Mouse (Mus musculus) neural tube, embryonic 14.5 days (tissue): ENCODE measurements around the gene 4930486L24Rik. TPM values are rescaled to one million over a fixed set of nuclear protein-coding genes. Genes with fewer than 3 reads are reported as not detected.
"Not testable (repeated sequence)": the region's sequence is repeated elsewhere in the genome, so short reads cannot be mapped to it uniquely, and the experiment has no call there.

Source experiments
- ATAC-seq: fragments of 200-750 bp; cut with Nextera tagmentation; 2 replicates; pipeline ENCODE4 v1.8.0; 2017; ENCODE audit warnings: low read depth, mild to moderate bottlenecking, moderate TSS enrichment, moderate library complexity
- H3K27ac ChIP-seq: fragments of 300-500 bp; sonication (generic); 2 replicates; pipeline ENCODE4 v1.5.1; 2014; ENCODE audit warnings: low read depth, mild to moderate bottlenecking, control low read depth, low read length, moderate library complexity, mixed read lengths
- H3K27me3 ChIP-seq: fragments of 300-500 bp; sonication (generic); 2 replicates; pipeline ENCODE4 v1.6.1; 2014; ENCODE audit warnings: low read length; ENCODE audit not compliant: control insufficient read depth, insufficient read depth
- H3K36me3 ChIP-seq: fragments of 300-500 bp; sonication (generic); 2 replicates; pipeline ENCODE4 v1.6.1; 2014; ENCODE audit warnings: low read length, mixed read lengths; ENCODE audit not compliant: control insufficient read depth, insufficient read depth
- H3K4me1 ChIP-seq: fragments of 300-500 bp; sonication (generic); 2 replicates; pipeline ENCODE4 v1.6.1; 2014; ENCODE audit warnings: low read length; ENCODE audit not compliant: control insufficient read depth, insufficient read depth
- H3K4me2 ChIP-seq: fragments of 300-500 bp; sonication (generic); 2 replicates; pipeline ENCODE4 v1.6.1; 2014; ENCODE audit warnings: mild to moderate bottlenecking, low read depth, low read length, control low read depth
- H3K4me3 ChIP-seq: fragments of 300-500 bp; sonication (generic); 2 replicates; pipeline ENCODE4 v1.5.1; 2014; ENCODE audit warnings: low read depth, low read length, control low read depth, mixed read lengths
- H3K9ac ChIP-seq: fragments of 300-500 bp; sonication (generic); replicated peaks from 2 replicates; pipeline ENCODE4 v1.6.1; 2014; ENCODE audit warnings: low read depth, mild to moderate bottlenecking, control low read depth, low read length, mixed read lengths
- H3K9me3 ChIP-seq: fragments of 300-500 bp; sonication (generic); 2 replicates; pipeline ENCODE4 v1.6.1; 2016; ENCODE audit warnings: low read length; ENCODE audit not compliant: control insufficient read depth
- WGBS: fragments of 180-500 bp; shearing (Covaris S2); extraction: QIAGEN DNeasy Blood & Tissue Kit; methylation state at CpG from one replicate; pipeline ENCODE4 v1.1.7; 2014; 5-methylcytosine and 5-hydroxymethylcytosine counted together
- polyA plus RNA-seq: library from polyadenylated mRNA; unstranded; fragments of >200 nt; fragmentation: Nextera tagmentation; extraction: Ambion mirVana; gene quantifications from 2 replicates; pipeline ENCODE4 v1.2.1, GENCODE M21; 2014

The 4930486L24Rik gene
- not detected in 2 replicates for polyA plus RNA-seq

DNA sequence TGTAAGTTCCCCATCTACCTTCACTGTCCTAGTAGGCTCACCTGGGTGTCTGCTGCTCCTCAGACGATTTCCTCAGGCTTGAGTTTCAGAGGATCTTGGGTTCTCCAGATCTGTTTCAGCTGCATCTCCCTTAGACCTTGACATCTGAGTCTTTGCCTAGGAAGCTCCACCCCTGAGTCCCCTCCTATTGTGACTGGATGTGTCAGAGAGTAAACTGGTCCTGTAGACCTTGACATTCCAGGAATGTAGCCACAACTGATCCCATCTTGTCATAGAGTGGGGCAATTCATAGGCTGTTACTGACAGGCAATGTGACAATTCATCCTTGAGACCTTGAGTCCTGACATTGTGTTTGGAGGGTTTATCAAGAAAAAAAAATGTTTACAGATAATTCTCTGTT, at the start of gene 4930486L24Rik:
Gene 4930486L24Rik, minus strand, starts transcription at position 195 of the 400 bp plus-strand sequence.
- Histone ChIP-seq H3K4me3 (no peak within 1 kb of the TSS), H3K27me3 (no peaks in the 10 kb centered on the region), H3K36me3 (no peaks in the 10 kb centered on the region), H3K9ac (no peak within 1 kb of the TSS), H3K4me2 (no peak within 1 kb of the TSS), H3K4me1 (no peaks in the 10 kb centered on the region), H3K27ac (no peak within 1 kb of the TSS), H3K9me3 (no peaks in the 10 kb centered on the region)
- 84% methylated on average over 1 of the region's 1 CpGs for WGBS
- ATAC-seq, result no peak

DNA sequence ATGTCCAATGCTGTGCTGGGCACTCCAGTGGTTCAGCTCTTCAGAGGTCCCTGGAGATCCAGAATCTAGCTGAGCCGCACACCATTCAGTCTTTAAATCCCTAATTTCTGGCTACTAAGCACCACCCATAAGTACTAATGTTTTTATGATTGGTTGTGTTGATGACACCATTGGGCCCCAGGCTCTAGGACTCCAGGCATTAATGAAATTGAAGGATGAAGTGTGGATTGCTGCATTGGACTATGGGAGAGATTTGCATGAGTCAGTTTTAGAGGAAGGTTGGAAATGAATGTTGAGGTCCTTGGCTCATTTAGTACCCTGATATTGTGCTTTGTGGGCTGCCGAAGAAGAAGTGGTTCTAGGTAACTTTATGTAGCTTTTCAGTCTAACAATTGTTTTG, 40.5 kb upstream of the 4930486L24Rik start, which contains the start of gene Tpbpb:
Gene Tpbpb, minus strand, starts transcription at position 101 of the 400 bp plus-strand sequence.
- H3K9me3 ChIP-seq, H3K4me2 ChIP-seq, ATAC-seq, H3K9ac ChIP-seq, H3K36me3 ChIP-seq, H3K4me1 ChIP-seq, H3K4me3 ChIP-seq, H3K27ac ChIP-seq, H3K27me3 ChIP-seq: not testable (repeated sequence)
- 93% methylated on average over 2 of the region's 2 CpGs for WGBS

DNA sequence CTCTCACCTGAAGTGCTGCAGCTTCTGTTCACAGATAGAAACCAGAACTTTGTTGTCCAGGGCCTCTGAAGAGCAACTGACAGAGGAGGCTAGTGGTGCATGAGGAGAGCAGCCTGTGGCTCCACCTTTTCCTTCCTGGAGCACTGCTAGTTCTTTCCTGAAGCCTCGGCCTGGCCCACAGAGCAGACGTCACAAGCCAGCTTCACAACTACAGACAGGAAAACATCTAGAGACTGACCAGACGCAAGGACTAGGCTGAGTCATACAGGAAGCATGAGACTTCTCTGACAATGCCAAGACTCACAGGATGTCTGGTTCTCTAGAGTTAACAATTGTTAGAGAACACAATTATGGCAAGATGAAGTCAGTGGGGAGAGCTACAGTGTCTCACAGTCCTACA, 33.1 kb upstream of the 4930486L24Rik start, which contains the start of gene Ctla2b:
Gene Ctla2b, minus strand, starts transcription at position 120 of the 400 bp plus-strand sequence.
- Histone ChIP-seq H3K4me3 (no peak within 1 kb of the TSS), H3K4me1 (no peaks in the 10 kb centered on the region), H3K27ac (no peak within 1 kb of the TSS), H3K4me2 (no peak within 1 kb of the TSS), H3K9me3 (no peaks in the 10 kb centered on the region), H3K9ac (no peak within 1 kb of the TSS), H3K27me3 (no peaks in the 10 kb centered on the region), H3K36me3 (no peaks in the 10 kb centered on the region)
- 86% methylated on average over 3 of the region's 3 CpGs for WGBS
- no peak for ATAC-seq

DNA sequence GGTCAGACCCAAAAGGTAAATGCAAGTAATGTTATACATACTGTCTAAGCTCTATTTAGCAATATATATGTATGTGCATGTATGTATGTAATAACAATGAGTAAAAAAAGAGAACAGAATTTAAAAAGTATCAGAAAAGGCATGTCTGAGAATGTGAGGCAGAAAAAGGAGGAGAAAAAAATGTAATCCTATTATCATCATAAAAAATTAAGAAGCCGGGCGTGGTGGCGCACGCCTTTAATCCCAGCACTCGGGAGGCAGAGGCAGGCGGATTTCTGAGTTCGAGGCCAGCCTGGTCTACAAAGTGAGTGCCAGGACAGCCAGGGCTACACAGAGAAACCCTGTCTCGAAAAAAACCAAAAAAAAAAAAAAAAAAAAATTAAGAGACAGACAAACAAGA, 32.5 kb upstream of the 4930486L24Rik start, which contains the start of gene Gm49392:
Gene Gm49392, minus strand, starts transcription at position 101 of the 400 bp plus-strand sequence.
- not testable (repeated sequence) for H3K4me3 ChIP-seq, ATAC-seq
- WGBS, result 100% methylated on average over 6 of the region's 8 CpGs

DNA sequence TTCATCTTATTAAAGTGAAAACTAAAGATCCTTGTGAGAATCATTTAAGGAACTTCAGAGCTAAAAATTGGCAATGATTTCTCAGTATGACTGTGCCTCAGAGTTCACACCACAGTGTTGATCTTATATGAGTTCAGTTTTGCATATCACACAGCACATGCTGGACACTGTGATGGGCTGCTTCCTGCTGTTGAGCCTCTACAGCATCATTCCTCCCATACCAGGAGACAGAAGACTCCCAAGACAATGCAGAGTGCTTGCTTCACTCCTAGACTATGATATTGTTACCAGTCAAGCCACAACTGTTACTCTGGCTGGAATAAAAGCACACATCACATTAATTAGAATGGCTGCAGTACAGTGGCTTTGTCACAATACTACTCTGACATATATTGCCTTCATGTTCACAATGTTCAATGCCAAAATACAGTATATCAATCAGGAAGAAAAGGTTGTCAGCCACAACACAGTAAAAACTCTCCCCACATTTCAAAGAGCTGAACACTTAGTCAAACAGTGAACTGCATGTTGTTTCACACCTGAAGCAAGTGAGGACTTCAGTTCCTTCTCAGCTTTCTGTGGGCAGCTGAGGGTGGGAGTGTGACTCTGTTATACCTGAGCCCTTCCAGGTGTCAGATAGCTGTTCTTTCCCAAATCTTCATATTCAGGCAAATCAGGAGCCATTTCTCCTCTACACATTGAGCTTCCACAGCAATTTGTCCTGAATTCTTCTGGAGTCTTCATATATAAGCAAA, 31.3 kb upstream of the 4930486L24Rik start:
- no peak for ATAC-seq
- Histone ChIP-seq H3K27me3 (no peaks in the 10 kb centered on the region), H3K36me3 (no peaks in the 10 kb centered on the region), H3K4me2 (no peak overlapping the region), H3K9me3 (no peaks in the 10 kb centered on the region), H3K4me1 (no peaks in the 10 kb centered on the region), H3K9ac (no peak overlapping the region), H3K4me3 (no peak overlapping the region), H3K27ac (no peak overlapping the region)

More for the DNA sequence above, 32.5 kb upstream of the 4930486L24Rik start, which contains the start of gene Gm49392:
- H3K36me3 ChIP-seq, H3K4me1 ChIP-seq, H3K9me3 ChIP-seq, H3K27ac ChIP-seq, H3K27me3 ChIP-seq, H3K9ac ChIP-seq, H3K4me2 ChIP-seq: not testable (repeated sequence)

DNA sequence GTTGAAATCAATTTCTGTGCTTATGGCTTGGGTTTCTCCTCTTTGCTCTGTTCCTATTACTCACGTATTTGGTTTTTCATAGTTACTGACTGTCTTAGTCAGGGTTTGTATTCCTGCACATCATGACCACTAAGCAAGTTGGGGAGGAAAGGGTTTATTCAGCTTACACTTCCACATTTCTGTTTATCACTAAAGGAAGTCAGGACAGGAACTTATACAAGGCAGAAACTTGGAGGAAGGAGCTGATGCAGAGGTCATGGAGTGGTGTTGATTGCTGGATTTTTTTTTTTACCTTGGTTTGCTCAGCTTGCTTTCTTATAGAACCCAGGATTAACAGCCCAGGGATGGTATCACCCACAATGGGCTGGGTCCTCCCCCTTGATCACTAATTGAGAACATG, 28.0 kb upstream of the 4930486L24Rik start:
- 95% methylated on average over 1 of the region's 1 CpGs for WGBS
- Histone ChIP-seq H3K27me3 (no peaks in the 10 kb centered on the region), H3K4me2 (no peak overlapping the region), H3K4me1 (no peaks in the 10 kb centered on the region), H3K4me3 (no peak overlapping the region), H3K27ac (no peak overlapping the region), H3K9me3 (no peaks in the 10 kb centered on the region), H3K36me3 (no peaks in the 10 kb centered on the region), H3K9ac (no peak overlapping the region)
- no peak for ATAC-seq

DNA sequence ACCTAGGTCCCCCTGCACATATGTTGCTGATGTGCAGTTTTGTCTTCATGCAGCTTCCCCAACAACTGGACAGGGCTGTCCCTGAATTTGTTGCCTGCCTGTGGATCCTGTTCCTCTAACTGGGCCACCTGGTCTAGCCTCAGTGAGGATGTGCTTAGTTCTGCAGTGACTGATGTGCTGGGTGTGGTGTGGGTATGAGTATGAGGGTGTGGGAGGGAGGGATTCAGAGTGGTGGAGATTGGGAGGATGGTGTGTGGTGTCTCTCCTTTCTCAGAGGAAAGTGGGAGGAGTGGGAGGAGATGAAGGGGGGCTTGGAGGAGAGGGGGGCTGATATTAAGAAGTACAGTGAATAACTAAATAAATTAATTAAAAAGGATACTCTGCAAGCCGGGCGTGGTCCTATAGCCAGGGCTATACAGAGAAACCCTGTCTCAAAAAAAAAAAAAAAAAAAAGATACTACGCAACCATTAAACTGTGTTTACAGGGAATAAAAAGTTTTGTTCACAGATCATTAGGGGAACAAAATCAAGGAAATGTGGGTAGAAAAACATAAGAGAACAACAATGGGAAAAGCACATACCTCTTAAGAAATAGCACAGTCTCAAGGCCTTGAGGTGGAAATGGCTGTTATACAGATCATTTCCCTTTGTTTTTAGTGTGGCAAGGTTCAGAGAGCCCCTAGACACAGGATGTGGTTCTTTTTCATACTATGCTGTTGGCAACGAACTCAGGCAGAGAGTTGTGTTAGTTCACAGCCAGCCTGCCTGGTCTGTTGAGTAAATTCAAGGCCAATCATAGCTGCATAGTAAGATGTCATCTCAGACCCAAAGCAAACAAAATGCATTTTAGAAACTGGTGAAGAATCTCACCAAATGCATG, 15.8 kb downstream of the 4930486L24Rik start:
- 90% methylated on average over 4 of the region's 4 CpGs for WGBS
- H3K27me3 ChIP-seq, result no peaks in the 10 kb centered on the region
- H3K27ac ChIP-seq, result no peak overlapping the region
- no peak overlapping the region for H3K4me2 ChIP-seq
- H3K9ac ChIP-seq, result no peak overlapping the region
- H3K4me3 ChIP-seq, result no peak overlapping the region
- no peaks in the 10 kb centered on the region for H3K36me3 ChIP-seq
- ATAC-seq, result no peak
- H3K9me3 ChIP-seq, result no peaks in the 10 kb centered on the region
- H3K4me1 ChIP-seq, result no peaks in the 10 kb centered on the region

DNA sequence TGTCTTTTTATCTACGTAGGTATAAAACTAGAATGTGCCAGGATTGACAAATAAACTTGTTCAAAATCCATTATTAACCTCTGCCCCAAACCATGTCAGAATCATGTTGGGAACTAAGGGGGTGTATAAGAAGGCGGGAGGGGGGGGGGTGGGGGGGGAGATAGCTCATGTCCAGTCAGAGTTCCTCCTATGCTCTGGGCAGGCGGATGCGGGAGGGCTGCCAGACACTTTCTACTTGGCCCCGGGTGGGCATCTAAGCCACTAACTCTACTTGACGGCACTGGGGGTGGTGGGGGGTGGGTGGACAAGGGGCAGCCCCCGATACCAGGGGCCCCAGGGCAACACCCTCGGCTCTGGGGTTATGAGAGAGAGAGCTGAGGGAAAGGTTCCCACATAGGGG, 21.1 kb downstream of the 4930486L24Rik start:
- Histone ChIP-seq H3K36me3 (no peaks in the 10 kb centered on the region), H3K4me1 (no peaks in the 10 kb centered on the region), H3K27ac (no peak overlapping the region), H3K9me3 (no peaks in the 10 kb centered on the region), H3K9ac (no peak overlapping the region), H3K27me3 (no peaks in the 10 kb centered on the region), H3K4me2 (no peak overlapping the region), H3K4me3 (no peak overlapping the region)
- ATAC-seq, result no peak
- 70% methylated on average over 8 of the region's 8 CpGs for WGBS

DNA sequence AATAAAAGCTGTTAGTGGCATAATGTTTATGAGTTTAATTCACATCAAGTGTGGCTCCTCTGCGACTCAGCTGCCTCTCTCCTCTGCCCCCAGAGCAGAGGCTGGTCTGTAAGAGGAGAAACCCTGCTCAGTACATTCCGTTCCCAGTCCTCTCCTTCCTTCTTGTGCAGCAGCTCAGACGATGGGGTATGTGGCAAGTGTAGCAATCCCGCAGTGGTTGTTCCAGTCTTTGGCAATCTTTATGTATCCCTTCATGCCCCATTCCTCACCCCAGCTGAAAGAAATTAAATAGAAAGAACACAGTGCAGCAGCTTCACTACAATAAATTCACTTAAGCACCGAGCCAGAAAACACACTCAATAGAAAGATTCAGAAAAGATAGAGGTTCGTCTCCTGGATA, 21.6 kb downstream of the 4930486L24Rik start:
- Histone ChIP-seq H3K4me1 (no peaks in the 10 kb centered on the region), H3K4me3 (no peak overlapping the region), H3K4me2 (no peak overlapping the region), H3K9me3 (no peaks in the 10 kb centered on the region), H3K27me3 (no peaks in the 10 kb centered on the region), H3K9ac (no peak overlapping the region), H3K27ac (no peak overlapping the region), H3K36me3 (no peaks in the 10 kb centered on the region)
- WGBS, result 60% methylated on average over 6 of the region's 6 CpGs
- ATAC-seq, result no peak
